Mouse (Mus musculus) MEL (cell line): ENCODE results near the gene Ell2. TPM values are rescaled to one million over a fixed set of nuclear protein-coding genes. Genes with fewer than 3 reads are reported as not detected.

Experiments
- DNase-seq: peaks from one replicate; pipeline ENCODE4 v3.0.0; 2011; ENCODE audit warnings: low read depth, low spot score
- H3K27ac ChIP-seq: 2 replicates; pipeline ENCODE4 v1.5.1; 2012; ENCODE audit warnings: low read depth, mild to moderate bottlenecking, control low read depth, low read length, moderate library complexity; ENCODE audit not compliant: control insufficient read depth
- H3K27me3 ChIP-seq, 2 experiments: fragments of 150-350 bp in 1 of 2; sonication (generic) in 1 of 2; 2 replicates each; pipeline ENCODE4 v1.6.1; 2012; ENCODE audit warnings: low read length in 2 of 2, mild to moderate bottlenecking in 2 of 2, improper control_type of control experiment in 1 of 2, moderate library complexity in 1 of 2; ENCODE audit not compliant: insufficient read depth in 2 of 2, control insufficient read depth in 1 of 2
- H3K36me3 ChIP-seq, 2 experiments: 2 replicates each; pipeline ENCODE4 v1.6.1; 2012 to 2014; ENCODE audit warnings: low read length in 2 of 2, improper control_type of control experiment in 1 of 2, inconsistent platforms in 1 of 2, mild to moderate bottlenecking in 1 of 2; ENCODE audit not compliant: insufficient read depth in 2 of 2, control insufficient read depth in 1 of 2
- H3K4me1 ChIP-seq, 2 experiments: fragments of 150-350 bp in 1 of 2; sonication (generic) in 1 of 2; 2 replicates each; pipeline ENCODE4 v1.6.1; 2012; ENCODE audit warnings: low read length in 2 of 2, improper control_type of control experiment in 1 of 2, mild to moderate bottlenecking in 1 of 2; ENCODE audit not compliant: insufficient read depth in 2 of 2, control insufficient read depth in 1 of 2
- H3K4me3 ChIP-seq, 2 experiments: fragments of 150-350 bp in 1 of 2; sonication (generic) in 1 of 2; 2 replicates each; pipeline ENCODE4 v1.5.1; 2012; ENCODE audit warnings: low read depth in 2 of 2, low read length in 2 of 2, mild to moderate bottlenecking in 2 of 2, moderate library complexity in 2 of 2, control low read depth in 1 of 2, improper control_type of control experiment in 1 of 2; ENCODE audit not compliant: control insufficient read depth in 1 of 2, insufficient read depth in 1 of 2
- H3K79me2 ChIP-seq: 2 replicates; pipeline ENCODE4 v1.6.1; 2012; ENCODE audit warnings: mild to moderate bottlenecking, low read length, moderate library complexity; ENCODE audit not compliant: control insufficient read depth, poor library complexity, insufficient read depth
- H3K9ac ChIP-seq: 2 replicates; pipeline ENCODE4 v1.6.1; 2012; ENCODE audit warnings: low read depth, mild to moderate bottlenecking, control low read depth, low read length, moderate library complexity; ENCODE audit not compliant: control insufficient read depth, poor library complexity, severe bottlenecking
- H3K9me3 ChIP-seq: fragments of 150-350 bp; sonication (generic); replicated peaks from 2 replicates; pipeline ENCODE4 v1.6.1; 2012; ENCODE audit warnings: mild to moderate bottlenecking, low read length, improper control_type of control experiment, moderate library complexity; ENCODE audit not compliant: insufficient read depth
- CHD1 ChIP-seq: IDR thresholded peaks from 2 replicates; pipeline ENCODE4 v1.6.1; 2012; ENCODE audit warnings: low read depth, mild to moderate bottlenecking, inconsistent platforms, low read length, improper control_type of control experiment
- E2F4 ChIP-seq: IDR thresholded peaks from 2 replicates; pipeline ENCODE4 v1.6.1; 2011; ENCODE audit warnings: low read depth, low read length, improper control_type of control experiment, borderline replicate concordance
- EP300 ChIP-seq, 2 experiments: IDR thresholded peaks; 2 replicates each; pipeline ENCODE4 v1.6.1; 2011; ENCODE audit warnings: improper control_type of control experiment in 2 of 2, low read length in 2 of 2, low read depth in 1 of 2, mild to moderate bottlenecking in 1 of 2
- GABPA ChIP-seq: IDR thresholded peaks from 2 replicates; pipeline ENCODE4 v1.6.1; 2012; ENCODE audit warnings: low read depth, mild to moderate bottlenecking, inconsistent platforms, low read length, improper control_type of control experiment, moderate library complexity
- GATA1 ChIP-seq: IDR thresholded peaks from 2 replicates; pipeline ENCODE4 v1.6.1; 2011; ENCODE audit warnings: low read depth, low read length, improper control_type of control experiment
- JUND ChIP-seq: IDR thresholded peaks from 2 replicates; pipeline ENCODE4 v1.6.1; 2011; ENCODE audit warnings: low read depth, mild to moderate bottlenecking, improper control_type of control experiment, low read length
- MAX ChIP-seq: IDR thresholded peaks from 2 replicates; pipeline ENCODE4 v1.6.1; 2011; ENCODE audit warnings: low read length, improper control_type of control experiment
- MXI1 ChIP-seq: IDR thresholded peaks from 2 replicates; pipeline ENCODE4 v1.6.1; 2011; ENCODE audit warnings: mild to moderate bottlenecking, low read depth, low read length, improper control_type of control experiment
- MYB ChIP-seq: IDR thresholded peaks from 2 replicates; pipeline ENCODE4 v1.6.1; 2011; ENCODE audit warnings: mild to moderate bottlenecking, low read depth, low read length, improper control_type of control experiment
- MYC ChIP-seq: IDR thresholded peaks from 2 replicates; pipeline ENCODE4 v1.6.1; 2011; ENCODE audit warnings: low read depth, mild to moderate bottlenecking, low read length, improper control_type of control experiment, moderate library complexity
- NRF1 ChIP-seq: IDR thresholded peaks from 2 replicates; pipeline ENCODE4 v1.6.1; 2014; ENCODE audit warnings: low read depth, mild to moderate bottlenecking, inconsistent platforms, low read length, improper control_type of control experiment, moderate library complexity; ENCODE audit not compliant: poor library complexity, insufficient read depth, severe bottlenecking
- POLR2A ChIP-seq, 2 experiments: IDR thresholded peaks; 2 replicates each; pipeline ENCODE4 v1.6.1; 2011 to 2012; ENCODE audit warnings: low read length in 2 of 2, mild to moderate bottlenecking in 2 of 2, control low read depth in 1 of 2, improper control_type of control experiment in 1 of 2, low read depth in 1 of 2, moderate library complexity in 1 of 2; ENCODE audit not compliant: control insufficient read depth in 1 of 2, insufficient read depth in 1 of 2, poor library complexity in 1 of 2
- RCOR1 ChIP-seq: IDR thresholded peaks from 2 replicates; pipeline ENCODE4 v1.6.1; 2012; ENCODE audit warnings: low read depth, mild to moderate bottlenecking, inconsistent platforms, low read length, improper control_type of control experiment
- SIN3A ChIP-seq: IDR thresholded peaks from 2 replicates; pipeline ENCODE4 v1.6.1; 2012; ENCODE audit warnings: low read length, improper control_type of control experiment, inconsistent platforms
- SMC3 ChIP-seq: IDR thresholded peaks from 2 replicates; pipeline ENCODE4 v1.6.1; 2011; ENCODE audit warnings: low read depth, low read length, improper control_type of control experiment
- TBP ChIP-seq: IDR thresholded peaks from 2 replicates; pipeline ENCODE4 v1.8.0; 2011; ENCODE audit warnings: low read depth, low read length, improper control_type of control experiment
- TCF12 ChIP-seq: IDR thresholded peaks from 2 replicates; pipeline ENCODE4 v1.6.1; 2014; ENCODE audit warnings: low read depth, mild to moderate bottlenecking, inconsistent platforms, low read length, improper control_type of control experiment, moderate library complexity
- UBTF ChIP-seq: IDR thresholded peaks from 2 replicates; pipeline ENCODE4 v1.6.1; 2012; ENCODE audit warnings: low read depth, mild to moderate bottlenecking, inconsistent platforms, low read length, improper control_type of control experiment, moderate library complexity, borderline replicate concordance; ENCODE audit not compliant: insufficient read depth
- USF1 ChIP-seq: IDR thresholded peaks from 2 replicates; pipeline ENCODE4 v1.6.1; 2014; ENCODE audit warnings: low read depth, mild to moderate bottlenecking, inconsistent platforms, low read length, improper control_type of control experiment, moderate library complexity
- USF2 ChIP-seq, 2 experiments: IDR thresholded peaks; 2 replicates each; pipeline ENCODE4 v1.6.1; 2011 to 2012; ENCODE audit warnings: improper control_type of control experiment in 2 of 2, low read length in 2 of 2, borderline replicate concordance in 1 of 2, inconsistent platforms in 1 of 2, low read depth in 1 of 2, mild to moderate bottlenecking in 1 of 2; ENCODE audit not compliant: insufficient read depth in 1 of 2
- ZC3H11A ChIP-seq: IDR thresholded peaks from 2 replicates; pipeline ENCODE4 v1.6.1; 2012; ENCODE audit warnings: low read depth, mild to moderate bottlenecking, inconsistent platforms, low read length, improper control_type of control experiment
- polyA plus RNA-seq, 2 experiments: library from polyadenylated mRNA; stranded (reverse) in 1 of 2; unstranded in 1 of 2; fragments of >175 nt in 1 of 2; fragments of >200 nt in 1 of 2; gene quantifications; 2 replicates each; pipeline versions ENCODE4 v1.2.1 to v1.2.4; 2012; ENCODE audit warnings: low replicate concordance in 2 of 2, low read depth in 1 of 2; ENCODE audit not compliant: insufficient read length in 2 of 2, insufficient read depth in 1 of 2, missing spikeins in 1 of 2
- total RNA-seq: library from RNA; depleted of rRNA; stranded (reverse); fragments of 300-350 nt; gene quantifications from 2 replicates; pipeline ENCODE4 v1.2.3, GENCODE M21; 2012

The Ell2 gene
- total and polyA plus RNA-seq, 3 experiments = 25.0 to 77.1 (median 52.5) TPM

DNA sequence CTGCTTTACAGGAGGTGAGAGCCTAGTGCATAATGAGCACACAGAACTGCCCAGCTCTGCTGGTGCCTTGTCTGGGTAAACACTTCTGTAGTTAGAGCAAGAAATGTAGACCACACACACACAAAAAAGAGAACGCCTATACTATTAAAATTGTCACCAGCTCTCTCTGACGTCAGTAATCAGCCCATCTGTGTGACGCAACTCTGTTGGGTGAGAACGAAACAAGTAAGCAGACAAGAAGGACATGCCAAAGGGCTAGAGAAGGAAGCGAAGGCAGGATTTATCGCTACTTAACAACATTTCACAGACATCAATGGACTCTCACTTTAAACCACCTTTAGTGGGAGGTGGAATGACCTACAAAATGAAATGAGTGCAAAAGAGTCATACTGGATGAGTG lies 71.6 kb downstream of the Ell2 start:
- H3K27ac ChIP-seq = peak overlapping the region; percentile 45; the same call in 1 of the 2 replicates
- no peaks in the 10 kb centered on the region for H3K9me3 ChIP-seq
- H3K79me2 ChIP-seq = no peaks in the 10 kb centered on the region
- DNase-seq = no peak
- H3K4me3 ChIP-seq = no peak overlapping the region
- peaks cover 2 to 11% of the 10 kb centered on the region in 2 experiments; a peak in 3 of 4 replicates for H3K4me1 ChIP-seq
- peaks cover 0 to 17% of the 10 kb centered on the region in 2 experiments; a peak in 2 of 4 replicates for H3K36me3 ChIP-seq
- no peak for TF ChIP-seq E2F4
- no peak for TF ChIP-seq MYC
- no peaks in the 10 kb centered on the region for H3K27me3 ChIP-seq
- no peak overlapping the region for H3K9ac ChIP-seq

DNA sequence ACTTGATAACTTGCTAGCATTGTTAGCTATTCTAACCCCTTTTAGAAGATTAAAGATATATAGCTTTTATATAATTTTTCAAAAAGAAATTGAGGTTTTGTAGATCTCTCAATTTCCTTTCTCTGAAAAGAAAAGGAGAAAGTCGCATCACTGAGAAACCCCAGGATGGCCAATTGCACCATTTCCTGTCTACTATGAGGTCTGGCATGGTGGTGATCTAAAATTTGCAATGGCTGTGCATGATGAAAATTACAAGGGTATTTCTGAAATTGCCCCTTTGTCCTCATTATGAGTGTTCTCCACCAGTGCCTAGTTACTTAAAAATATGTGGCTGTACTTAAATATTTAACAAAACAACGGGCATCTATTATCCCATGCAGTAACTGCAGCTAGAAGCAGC lies 72.6 kb downstream of the Ell2 start:
- peaks cover 0 to 20% of the 10 kb centered on the region in 2 experiments; a peak in 2 of 4 replicates for H3K36me3 ChIP-seq
- peaks cover 2 to 11% of the 10 kb centered on the region in 2 experiments; a peak in 3 of 4 replicates for H3K4me1 ChIP-seq
- no peak overlapping the region for H3K9ac ChIP-seq
- no peaks in the 10 kb centered on the region for H3K27me3 ChIP-seq
- H3K79me2 ChIP-seq = no peaks in the 10 kb centered on the region
- H3K9me3 ChIP-seq = no peaks in the 10 kb centered on the region
- DNase-seq = no peak
- no peak overlapping the region for H3K27ac ChIP-seq
- no peak overlapping the region for H3K4me3 ChIP-seq
- TF ChIP-seq JUND (no peak), USF1 (no peak), MAX (no peak), POLR2A (IDR thresholded peaks at IDR 0.05; ENCODE audit: control insufficient read depth in 1 of 2, insufficient read depth in 1 of 2, low read depth in 1 of 2, low read length in 2 of 2, poor library complexity in 1 of 2) (no peak), MXI1 (no peak), MYB (no peak), EP300 (IDR thresholded peaks at IDR 0.05; ENCODE audit: low read depth in 1 of 2, low read length in 2 of 2) (no peak), MYC (no peak), GATA1 (no peak), TCF12 (no peak), USF2 (IDR thresholded peaks at IDR 0.05; ENCODE audit: borderline replicate concordance in 1 of 2, insufficient read depth in 1 of 2, low read depth in 1 of 2, low read length in 2 of 2) (no peak), SIN3A (no peak), GABPA (no peak), RCOR1 (no peak), CHD1 (no peak), UBTF (no peak), TBP (no peak), SMC3 (no peak), NRF1 (no peak), ZC3H11A (no peak)
